Mouse (Mus musculus): ENCODE data around the gene Efhd2. TPM values are rescaled to one million over a fixed set of nuclear protein-coding genes. Genes with fewer than 3 reads are reported as not detected.

Gene Efhd2
- polyA plus RNA-seq, 1 experiment from 2014 or later: 75.3 TPM

- peaks cover 43% of the 10 kb centered on the region for H3K36me3 ChIP-seq (replicated peaks)
- H3K27ac ChIP-seq: no peak overlapping the region
- no peaks in the 10 kb centered on the region for H3K9me3 ChIP-seq
- peaks cover 9% of the 10 kb centered on the region for H3K4me1 ChIP-seq
- no peaks in the 10 kb centered on the region for H3K27me3 ChIP-seq
- no peak overlapping the region for H3K4me2 ChIP-seq
- WGBS: 88% methylated on average over 7 of the region's 7 CpGs
- no peak overlapping the region for H3K4me3 ChIP-seq (replicated peaks)
- no peak overlapping the region for H3K9ac ChIP-seq
- no peak for ATAC-seq (ENCODE audit: low FRiP score)
Measured at GRCm38 (mm10) chr4:141816267-141816666, 58.5 kb downstream of the Efhd2 start.

- Histone ChIP-seq H3K27ac (no peak overlapping the region), H3K4me1 (peaks cover 4% of the 10 kb centered on the region; the same call in 1 of the 2 replicates), H3K9me3 (no peaks in the 10 kb centered on the region), H3K27me3 (no peaks in the 10 kb centered on the region), H3K4me2 (no peak overlapping the region), H3K36me3 (replicated peaks) (peaks cover 87% of the 10 kb centered on the region), H3K4me3 (replicated peaks) (no peak overlapping the region), H3K9ac (no peak overlapping the region)
- 98% methylated on average over 7 of the region's 7 CpGs for WGBS
- ATAC-seq (ENCODE audit: low FRiP score): no peak
Measured at GRCm38 (mm10) chr4:141811375-141811774, 63.3 kb downstream of the Efhd2 start.

- no peak overlapping the region for H3K4me3 ChIP-seq (replicated peaks)
- peaks cover under 1% of the 10 kb centered on the region; the same call in 1 of the 2 replicates for H3K4me1 ChIP-seq
- H3K9me3 ChIP-seq: no peaks in the 10 kb centered on the region
- 94% methylated on average over 2 of the region's 2 CpGs for WGBS
- no peak for ATAC-seq (ENCODE audit: low FRiP score)
- H3K27me3 ChIP-seq: no peaks in the 10 kb centered on the region
- no peak overlapping the region for H3K27ac ChIP-seq
- H3K9ac ChIP-seq: no peak overlapping the region
- H3K36me3 ChIP-seq (replicated peaks): peaks cover 91% of the 10 kb centered on the region
- no peak overlapping the region for H3K4me2 ChIP-seq
Measured at GRCm38 (mm10) chr4:141810975-141811374, 63.7 kb downstream of the Efhd2 start.

- Histone ChIP-seq H3K36me3 (replicated peaks) (peaks cover 91% of the 10 kb centered on the region), H3K27ac (no peak overlapping the region), H3K4me3 (replicated peaks) (no peak overlapping the region), H3K9me3 (no peaks in the 10 kb centered on the region), H3K4me1 (no peaks in the 10 kb centered on the region), H3K9ac (no peak overlapping the region), H3K27me3 (no peaks in the 10 kb centered on the region), H3K4me2 (no peak overlapping the region)
- no peak for ATAC-seq (ENCODE audit: low FRiP score)
- 79% methylated on average over 8 of the region's 8 CpGs for WGBS
Measured at GRCm38 (mm10) chr4:141809850-141810464, 64.8 kb downstream of the Efhd2 start.

Other genes starting within 250 kb of the Efhd2 start
- 5.2 and 6.6 TPM in 2 replicates for gene Plekhm2, start 210.0 kb downstream of the Efhd2 start, polyA plus RNA-seq (2016; fragmentation: Nextera tagmentation; extraction: Ambion mirVana)
- 0.31 and 1.0 TPM in 2 replicates for gene Rsc1a1, start 189.3 kb downstream of the Efhd2 start, polyA plus RNA-seq (2016; fragmentation: Nextera tagmentation; extraction: Ambion mirVana)
- gene Ddi2, start 151.5 kb downstream of the Efhd2 start, polyA plus RNA-seq (2016; fragmentation: Nextera tagmentation; extraction: Ambion mirVana): 22.8 and 25.3 TPM in 2 replicates
- gene Agmat, start 128.2 kb downstream of the Efhd2 start, polyA plus RNA-seq (2016; fragmentation: Nextera tagmentation; extraction: Ambion mirVana): not detected in 2 replicates
- 6.5 and 6.7 TPM in 2 replicates for gene Dnajc16, start 84.0 kb downstream of the Efhd2 start, polyA plus RNA-seq (2016; fragmentation: Nextera tagmentation; extraction: Ambion mirVana)
- gene Casp9, start 81.3 kb downstream of the Efhd2 start, polyA plus RNA-seq (2016; fragmentation: Nextera tagmentation; extraction: Ambion mirVana): 20.1 and 20.4 TPM in 2 replicates
- gene Cela2a, start 48.8 kb downstream of the Efhd2 start, polyA plus RNA-seq (2016; fragmentation: Nextera tagmentation; extraction: Ambion mirVana): not detected in 2 replicates
- gene Ctrc, start 28.6 kb downstream of the Efhd2 start, polyA plus RNA-seq (2016; fragmentation: Nextera tagmentation; extraction: Ambion mirVana): not detected in 2 replicates
- gene Fhad1, start 140.2 kb upstream of the Efhd2 start, polyA plus RNA-seq (2016; fragmentation: Nextera tagmentation; extraction: Ambion mirVana): 1.1 and 1.6 TPM in 2 replicates
- 4.8 and 6.0 TPM in 2 replicates for gene Tmem51, start 209.4 kb upstream of the Efhd2 start, polyA plus RNA-seq (2016; fragmentation: Nextera tagmentation; extraction: Ambion mirVana)

Data from forebrain, embryonic 12.5 days (tissue).